Mouse (Mus musculus) intestine, embryonic 14.5 days (tissue): ENCODE measurements around the gene Frmpd2. TPM values are rescaled to one million over a fixed set of nuclear protein-coding genes. Genes with fewer than 3 reads are reported as not detected.
A peak's percentile ranks its signal among the peaks of the same experiment; 100 is the strongest.

Source experiments
- ATAC-seq: fragments of 200-750 bp; cut with Nextera tagmentation; replicated peaks from 2 replicates; pipeline ENCODE4 v1.8.0; 2017; ENCODE audit warnings: low read depth, moderate number of reproducible peaks, moderate TSS enrichment, moderate library complexity; ENCODE audit not compliant: low FRiP score, low TSS enrichment
- DNase-seq: peaks from one replicate; pipeline ENCODE4 v3.0.0-alpha.2; 2018; ENCODE audit warnings: low spot score
- H3K27ac ChIP-seq: fragments of 300-500 bp; sonication (generic); 2 replicates; pipeline ENCODE4 v1.5.1; 2014; ENCODE audit warnings: low read depth, mild to moderate bottlenecking, control low read depth
- H3K27me3 ChIP-seq: fragments of 300-500 bp; sonication (generic); replicated peaks from 2 replicates; pipeline ENCODE4 v1.6.1; 2014; ENCODE audit warnings: low read length, control low read depth; ENCODE audit not compliant: control insufficient read depth, insufficient read depth
- H3K36me3 ChIP-seq: fragments of 300-500 bp; sonication (generic); 2 replicates; pipeline ENCODE4 v1.6.1; 2014; ENCODE audit warnings: low read length, control low read depth; ENCODE audit not compliant: control insufficient read depth, insufficient read depth
- H3K4me1 ChIP-seq: fragments of 300-500 bp; sonication (generic); replicated peaks from 2 replicates; pipeline ENCODE4 v1.6.1; 2014; ENCODE audit warnings: low read length, control low read depth, mixed read lengths; ENCODE audit not compliant: control insufficient read depth, insufficient read depth
- H3K4me2 ChIP-seq: fragments of 300-500 bp; sonication (generic); 2 replicates; pipeline ENCODE4 v1.6.1; 2014; ENCODE audit warnings: low read length
- H3K4me3 ChIP-seq: fragments of 300-500 bp; sonication (generic); 2 replicates; pipeline ENCODE4 v1.5.1; 2014; ENCODE audit warnings: low read depth, low read length, control low read depth, mixed read lengths
- H3K9ac ChIP-seq: fragments of 300-500 bp; sonication (generic); 2 replicates; pipeline ENCODE4 v1.6.1; 2014; ENCODE audit warnings: mild to moderate bottlenecking, low read length
- H3K9me3 ChIP-seq: fragments of 300-500 bp; sonication (generic); 2 replicates; pipeline ENCODE4 v1.6.1; 2016; ENCODE audit warnings: low read length, control low read depth; ENCODE audit not compliant: control insufficient read depth
- WGBS: fragments of 180-500 bp; shearing (Covaris S2); extraction: QIAGEN DNeasy Blood & Tissue Kit; methylation state at CpG from one replicate; pipeline ENCODE4 v1.1.7; 2014; 5-methylcytosine and 5-hydroxymethylcytosine counted together
- polyA plus RNA-seq: library from polyadenylated mRNA; unstranded; fragments of >200 nt; fragmentation: Nextera tagmentation; extraction: Ambion mirVana; gene quantifications from 2 replicates; pipeline ENCODE4 v1.2.1, GENCODE M21; 2014

Gene Frmpd2
- polyA plus RNA-seq, 1 experiment from 2014 or later, result 0.03 TPM

DNA sequence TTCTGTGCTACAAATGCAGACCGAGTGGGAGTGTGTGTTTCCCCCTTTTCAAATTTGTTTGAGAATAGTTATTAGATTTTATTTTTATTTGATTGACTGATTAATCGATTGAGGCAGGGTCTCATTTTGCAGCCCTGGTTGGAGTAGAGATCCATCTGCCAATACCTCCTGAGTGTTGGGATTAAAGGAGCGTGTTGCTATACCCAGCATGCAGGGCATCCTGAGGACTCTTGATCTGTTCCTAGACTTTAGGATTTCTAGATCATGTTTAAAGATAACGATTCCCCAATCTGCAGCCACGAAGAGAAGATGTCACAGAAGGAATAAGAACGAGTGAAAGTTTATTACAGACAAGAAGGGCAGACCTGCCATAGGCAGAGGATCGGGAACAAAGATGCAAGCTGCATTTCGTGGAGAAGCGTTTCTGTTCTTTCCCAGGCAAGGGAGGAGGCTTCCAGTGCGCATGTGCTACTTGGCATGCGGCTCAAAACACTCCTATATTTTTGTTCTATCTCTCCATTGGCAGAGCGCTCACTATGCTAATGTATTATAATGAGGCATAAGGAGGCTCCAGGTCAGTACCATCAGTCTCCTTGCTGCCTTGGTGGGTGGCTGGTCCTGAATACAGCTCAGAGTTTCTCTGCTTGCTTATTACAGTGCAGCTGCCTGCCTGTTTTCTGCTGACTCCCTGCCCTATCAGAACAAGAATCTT is 53.9 kb downstream of the Frmpd2 start:
- WGBS, result 68% methylated on average over 12 of the region's 12 CpGs
- no peak for ATAC-seq
- Histone ChIP-seq H3K27ac (no peak overlapping the region), H3K9ac (no peak overlapping the region), H3K27me3 (no peaks in the 10 kb centered on the region), H3K36me3 (no peaks in the 10 kb centered on the region), H3K4me3 (no peak overlapping the region), H3K4me2 (no peak overlapping the region), H3K9me3 (no peaks in the 10 kb centered on the region), H3K4me1 (no peaks in the 10 kb centered on the region)
- DNase-seq, result no peak

DNA sequence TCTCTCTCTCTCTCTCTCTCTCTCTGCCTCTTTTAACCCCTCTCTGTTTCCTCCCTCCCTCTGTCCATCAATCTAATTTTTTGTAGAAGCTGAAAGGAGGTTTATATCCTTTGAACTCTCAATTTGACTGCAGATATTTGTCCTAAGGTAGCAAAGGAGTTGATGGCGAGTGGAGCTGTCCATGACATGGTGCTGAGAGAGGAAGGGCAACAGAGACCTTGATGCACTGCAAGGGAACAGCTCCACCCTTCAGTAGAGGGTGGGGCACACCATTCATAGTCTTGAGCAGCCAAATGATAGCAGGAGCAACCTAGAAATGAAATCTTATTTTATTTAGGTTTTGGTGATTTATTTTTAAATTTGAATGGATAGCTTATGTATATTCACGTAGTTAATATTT is 55.1 kb downstream of the Frmpd2 start:
- H3K4me3 ChIP-seq, result no peak overlapping the region
- WGBS, result 63% methylated on average over 2 of the region's 2 CpGs

DNA sequence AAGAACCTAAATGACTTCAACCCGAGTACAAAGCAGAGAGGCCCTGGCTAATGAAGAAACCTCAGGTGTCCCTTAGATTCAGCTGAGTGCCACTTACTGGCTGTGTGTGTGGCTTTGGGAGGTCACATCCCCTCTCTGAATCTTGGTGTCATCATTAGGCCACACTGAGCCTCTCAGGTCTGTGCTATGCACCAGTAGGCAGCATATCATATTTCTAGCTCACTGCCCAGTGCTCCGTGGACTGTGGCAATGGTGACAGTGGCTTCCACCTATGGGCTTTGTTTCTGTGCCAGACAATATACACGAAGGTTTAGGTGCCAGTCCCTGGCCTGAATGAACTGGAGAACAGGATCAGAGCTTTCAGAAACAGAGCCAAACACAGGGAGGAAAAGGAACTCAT is 56.4 kb downstream of the Frmpd2 start:
- Histone ChIP-seq H3K4me2 (no peak overlapping the region), H3K27ac (no peak overlapping the region), H3K4me3 (no peak overlapping the region), H3K9me3 (no peaks in the 10 kb centered on the region), H3K36me3 (no peaks in the 10 kb centered on the region), H3K27me3 (no peaks in the 10 kb centered on the region), H3K9ac (no peak overlapping the region), H3K4me1 (no peaks in the 10 kb centered on the region)
- WGBS, result 63% methylated on average over 3 of the region's 3 CpGs
- no peak for DNase-seq
- no peak for ATAC-seq

More for the DNA sequence above, 55.1 kb downstream of the Frmpd2 start:
- Histone ChIP-seq H3K9ac (no peak overlapping the region), H3K9me3 (no peaks in the 10 kb centered on the region), H3K36me3 (no peaks in the 10 kb centered on the region), H3K4me1 (no peaks in the 10 kb centered on the region), H3K4me2 (no peak overlapping the region), H3K27ac (no peak overlapping the region), H3K27me3 (no peaks in the 10 kb centered on the region)
- ATAC-seq, result no peak
- DNase-seq, result no peak

DNA sequence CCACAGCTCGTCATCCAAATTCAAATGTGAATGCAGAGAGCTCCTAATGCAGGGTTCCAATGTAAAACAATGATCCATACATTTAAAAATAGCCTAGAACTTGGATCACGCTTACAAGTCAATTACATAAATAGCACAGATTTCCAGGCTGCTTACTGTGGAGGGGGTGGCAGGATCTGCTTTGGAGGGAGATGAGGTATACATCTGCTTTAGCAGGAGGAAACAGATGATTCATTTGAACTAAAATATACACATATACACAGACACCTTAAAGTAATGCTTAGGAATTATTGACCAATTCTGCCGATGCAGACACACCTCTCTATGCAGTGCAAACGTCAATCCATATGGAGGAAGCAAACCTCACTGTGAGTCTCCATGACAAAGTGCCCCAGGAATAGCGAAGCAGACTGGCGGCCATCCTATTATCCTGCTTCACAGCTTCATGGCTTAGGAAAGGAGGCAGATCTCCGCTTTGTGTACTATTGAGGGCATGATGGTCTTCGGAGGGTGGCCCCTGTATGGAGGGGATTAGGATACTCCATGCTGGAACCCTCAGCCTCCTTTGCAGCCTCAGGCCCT is 59.9 kb downstream of the Frmpd2 start:
- Histone ChIP-seq H3K27ac (no peak overlapping the region), H3K4me1 (no peaks in the 10 kb centered on the region), H3K4me3 (no peak overlapping the region), H3K9ac (no peak overlapping the region), H3K4me2 (no peak overlapping the region), H3K27me3 (no peaks in the 10 kb centered on the region), H3K36me3 (no peaks in the 10 kb centered on the region), H3K9me3 (no peaks in the 10 kb centered on the region)
- WGBS, result 85% methylated on average over 8 of the region's 8 CpGs
- DNase-seq (no peak), ATAC-seq (no peak)

DNA sequence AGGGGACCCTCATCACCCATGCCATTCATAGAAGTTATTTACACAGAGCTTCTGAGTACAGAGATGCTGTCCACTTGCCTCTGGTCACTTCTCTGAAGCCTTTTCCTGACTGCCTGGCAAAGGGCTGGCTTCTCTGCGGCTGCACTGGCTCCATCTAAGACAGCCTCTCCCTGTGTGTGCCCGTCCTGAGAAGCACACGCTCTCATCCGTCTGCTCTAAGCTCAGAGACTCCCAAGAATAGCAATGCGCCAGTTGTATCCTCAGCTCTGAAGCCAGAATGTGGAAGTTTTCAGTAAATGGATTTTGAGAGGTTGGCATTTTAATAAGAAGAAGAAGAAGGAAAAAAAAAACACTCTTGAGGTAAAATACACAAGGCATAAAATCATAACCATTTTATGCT is 61.3 kb downstream of the Frmpd2 start:
- H3K36me3 ChIP-seq, result no peaks in the 10 kb centered on the region
- H3K9ac ChIP-seq, result no peak overlapping the region
- no peaks in the 10 kb centered on the region for H3K9me3 ChIP-seq
- no peak for DNase-seq
- H3K27me3 ChIP-seq, result no peaks in the 10 kb centered on the region
- ATAC-seq, result no peak
- no peak overlapping the region for H3K4me2 ChIP-seq
- no peak overlapping the region for H3K4me3 ChIP-seq
- 86% methylated on average over 5 of the region's 5 CpGs for WGBS
- H3K4me1 ChIP-seq, result no peaks in the 10 kb centered on the region
- H3K27ac ChIP-seq, result no peak overlapping the region

DNA sequence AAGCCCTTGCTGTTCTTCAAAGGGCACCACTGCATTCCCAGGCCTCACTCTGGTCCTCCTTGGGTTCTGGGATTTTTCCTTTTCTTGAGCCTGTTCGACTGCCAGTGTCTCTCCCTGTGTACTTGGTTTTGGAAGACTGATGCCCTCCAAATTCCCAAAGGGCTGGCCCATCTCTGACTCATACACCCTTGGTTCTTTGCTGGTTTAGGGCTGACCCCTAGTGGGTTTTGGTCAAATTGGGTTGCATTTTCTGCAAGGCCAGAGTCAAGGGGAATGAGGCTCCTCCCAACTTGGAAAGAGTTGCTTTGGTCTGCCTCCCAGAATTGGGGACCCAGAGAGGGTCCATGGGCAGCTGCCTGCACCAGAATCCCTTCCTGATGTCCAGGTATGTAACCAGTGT is 62.0 kb downstream of the Frmpd2 start:
- Histone ChIP-seq H3K9ac (no peak overlapping the region), H3K4me3 (no peak overlapping the region), H3K27ac (no peak overlapping the region), H3K4me2 (no peak overlapping the region), H3K36me3 (no peaks in the 10 kb centered on the region), H3K9me3 (no peaks in the 10 kb centered on the region), H3K4me1 (no peaks in the 10 kb centered on the region), H3K27me3 (no peaks in the 10 kb centered on the region)
- DNase-seq, result no peak
- ATAC-seq, result no peak
- 55% methylated on average over 1 of the region's 1 CpGs for WGBS

DNA sequence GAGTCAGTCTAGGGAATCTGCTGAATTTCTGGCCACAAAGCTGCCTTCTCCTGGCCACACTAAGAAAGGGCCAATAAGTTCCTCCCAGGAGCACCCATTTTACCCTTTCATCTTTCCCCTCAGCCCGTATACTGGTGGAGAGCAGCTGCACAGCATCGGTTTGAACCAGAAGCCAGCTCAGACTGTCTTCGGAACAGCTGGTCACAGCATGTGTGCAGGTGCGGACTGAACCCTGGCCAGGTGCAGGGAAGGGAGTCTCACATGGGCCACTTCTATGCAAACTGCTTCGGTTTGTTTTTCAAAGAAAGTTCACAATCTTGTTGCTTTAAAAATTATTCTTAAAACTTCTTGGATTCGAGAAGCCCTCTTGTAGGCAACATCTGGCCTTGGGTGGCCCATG is 63.8 kb downstream of the Frmpd2 start:
- no peak for DNase-seq
- Histone ChIP-seq H3K27me3 (no peaks in the 10 kb centered on the region), H3K9me3 (no peaks in the 10 kb centered on the region), H3K4me1 (no peaks in the 10 kb centered on the region), H3K4me2 (no peak overlapping the region), H3K36me3 (no peaks in the 10 kb centered on the region), H3K4me3 (no peak overlapping the region), H3K9ac (no peak overlapping the region), H3K27ac (no peak overlapping the region)
- 84% methylated on average over 6 of the region's 6 CpGs for WGBS
- no peak for ATAC-seq

DNA sequence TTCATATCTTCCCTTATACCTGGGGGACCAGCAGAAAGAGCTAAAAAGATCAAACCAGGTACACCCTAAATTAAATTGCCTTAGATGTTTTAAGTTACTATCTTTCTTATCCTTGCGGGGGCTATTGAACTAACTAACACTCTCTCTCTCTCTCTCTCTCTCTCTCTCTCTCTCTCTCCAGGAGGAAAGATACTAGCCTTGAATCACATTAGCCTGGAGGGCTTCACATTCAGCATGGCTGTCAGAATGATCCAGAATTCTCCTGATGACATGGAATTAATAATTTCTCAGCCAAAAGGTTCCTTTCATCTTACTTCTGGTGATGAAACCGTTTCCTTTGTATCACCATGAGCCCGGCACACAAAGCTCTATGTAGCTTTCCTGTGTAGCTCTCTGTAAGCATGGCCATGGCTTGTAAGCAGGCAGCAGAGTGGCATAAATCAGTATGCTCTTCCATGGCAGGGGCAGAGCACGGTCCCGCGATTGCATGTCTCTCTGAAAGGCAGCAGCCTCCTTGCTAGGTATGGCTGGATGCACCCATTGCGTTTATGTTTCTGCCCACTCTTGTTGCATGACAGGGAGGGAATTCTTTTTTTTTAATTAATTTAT is 68.2 kb downstream of the Frmpd2 start:
- no peak overlapping the region for H3K9ac ChIP-seq
- no peaks in the 10 kb centered on the region for H3K27me3 ChIP-seq
- H3K27ac ChIP-seq, result no peak overlapping the region
- no peak overlapping the region for H3K4me2 ChIP-seq
- no peak overlapping the region for H3K4me3 ChIP-seq
- no peaks in the 10 kb centered on the region for H3K4me1 ChIP-seq
- WGBS, result 78% methylated on average over 7 of the region's 7 CpGs
- no peaks in the 10 kb centered on the region for H3K36me3 ChIP-seq
- DNase-seq, result peak; percentile 25
- ATAC-seq, result no peak
- H3K9me3 ChIP-seq, result no peaks in the 10 kb centered on the region
